Mouse (Mus musculus) testis, adult 10 weeks (tissue): ENCODE data around the gene Slit2. TPM values are rescaled to one million over a fixed set of nuclear protein-coding genes. Genes with fewer than 3 reads are reported as not detected.

Experiments
- polyA plus RNA-seq: library from polyadenylated mRNA; stranded (reverse); fragments of 350-450 nt; fragmentation: Illumina TruSeq; extraction: RNeasy Lipid Tissue Mini Kit (QIAGEN cat#74804); gene quantifications from one replicate; pipeline ENCODE4 v1.2.3, GENCODE M21; 2014; ENCODE audit warnings: low read depth, low replicate concordance

Slit2 gene
- 4.5 TPM for polyA plus RNA-seq

GRCm38 (mm10) chr5:47982941-47983701 is at the start of gene Slit2:
TSS of gene Slit2 (plus strand) at chr5:47983138.

GRCm38 (mm10) chr5:48327652-48328051 is 344.7 kb downstream of the Slit2 start, which contains the start of gene 5730480H06Rik:
TSS of gene 5730480H06Rik (plus strand) at chr5:48327952.

